Mouse (Mus musculus): ENCODE results near the gene Trim40. TPM values are rescaled to one million over a fixed set of nuclear protein-coding genes. Genes with fewer than 3 reads are reported as not detected.

Trim40 gene
- total RNA-seq, 2 experiments from 2014 or later, result 0.40 TPM; not detected in 1

DNA sequence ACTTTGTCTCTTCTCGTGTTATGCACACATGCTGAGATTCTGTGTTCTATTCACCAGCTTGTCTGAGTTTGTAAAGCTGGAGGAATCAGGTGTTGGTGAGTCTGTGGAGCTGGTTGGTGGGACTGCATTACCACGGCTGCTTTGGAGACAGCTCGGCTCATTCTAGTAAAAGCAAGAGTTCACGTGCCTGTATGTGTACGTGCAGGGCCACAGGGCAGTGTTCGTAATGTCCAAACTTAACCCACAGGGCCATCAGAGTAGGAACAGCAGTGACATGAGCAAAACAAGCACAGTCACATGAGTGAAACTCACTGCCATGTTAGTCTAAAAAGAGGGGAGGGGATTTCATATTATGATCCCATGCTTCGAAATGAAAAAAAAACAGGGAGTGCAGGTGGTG, 46.2 kb downstream of the Trim40 start:
- DNase-seq (ENCODE audit: low spot score in 2 of 2), result no peak

DNA sequence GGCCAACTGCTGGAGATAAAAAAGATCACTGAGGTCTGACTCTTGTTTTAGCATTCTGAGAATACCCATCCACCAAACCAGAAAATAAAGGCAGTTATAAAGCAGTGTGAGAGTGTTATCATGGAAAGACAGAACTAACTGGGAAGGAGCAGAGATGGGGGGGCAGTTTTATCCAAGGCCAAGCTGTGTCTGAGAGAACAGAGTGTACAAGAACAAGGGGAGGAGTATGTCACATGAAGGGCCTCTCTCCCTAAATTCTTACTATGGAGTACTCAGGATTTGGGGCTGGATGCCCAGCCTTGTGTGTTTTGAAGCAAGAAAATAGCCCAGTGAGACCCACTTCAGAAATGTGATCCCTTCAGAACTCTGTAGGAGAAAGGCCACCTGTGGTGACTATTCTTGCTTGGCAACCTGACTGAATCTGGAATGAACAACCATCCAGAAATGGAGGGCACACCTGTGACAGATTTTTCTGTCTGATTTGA, 48.9 kb downstream of the Trim40 start:
- DNase-seq (ENCODE audit: low spot score in 2 of 2), result no peak

DNA sequence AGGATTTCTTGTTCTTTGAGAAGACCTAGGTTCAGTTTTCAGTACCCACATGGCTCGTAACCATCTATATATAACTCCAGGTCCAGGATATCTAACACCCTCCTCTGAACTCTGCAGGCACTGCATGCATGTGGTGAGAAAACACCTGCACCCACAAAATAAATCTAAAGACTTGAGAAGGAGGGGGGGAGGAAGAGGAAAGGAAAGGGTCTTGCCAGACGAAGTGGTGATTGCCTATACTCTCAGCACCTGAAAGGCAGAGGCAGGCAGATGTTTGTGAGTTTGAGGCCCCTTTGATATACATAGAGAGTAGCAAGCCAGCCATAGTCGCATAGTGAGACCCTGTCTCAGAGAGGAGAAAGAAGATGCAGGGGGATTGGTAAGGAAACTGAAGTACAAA, 50.0 kb downstream of the Trim40 start:
- no peak for DNase-seq (ENCODE audit: low spot score in 2 of 2)

DNA sequence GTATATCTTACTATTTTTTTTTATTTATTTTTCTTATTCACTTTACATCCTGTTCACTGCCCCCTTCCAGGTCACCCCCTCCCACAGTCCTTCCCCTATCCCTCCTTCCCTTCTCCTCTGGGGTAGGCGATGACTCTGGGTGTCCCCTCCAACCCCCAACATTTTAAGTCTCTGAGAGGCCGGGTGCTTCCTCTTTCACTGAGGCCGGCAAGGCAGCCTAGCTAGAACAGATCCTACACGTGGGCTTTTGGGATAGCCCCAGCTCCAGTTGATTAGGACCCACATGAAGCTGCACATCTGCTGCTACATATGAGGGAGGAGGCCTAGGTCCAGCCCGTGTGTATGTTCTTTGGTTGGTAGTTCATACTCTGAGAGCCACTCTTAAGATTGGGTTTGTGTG, 50.9 kb downstream of the Trim40 start:
- DNase-seq (ENCODE audit: low spot score in 2 of 2), result no peak

DNA sequence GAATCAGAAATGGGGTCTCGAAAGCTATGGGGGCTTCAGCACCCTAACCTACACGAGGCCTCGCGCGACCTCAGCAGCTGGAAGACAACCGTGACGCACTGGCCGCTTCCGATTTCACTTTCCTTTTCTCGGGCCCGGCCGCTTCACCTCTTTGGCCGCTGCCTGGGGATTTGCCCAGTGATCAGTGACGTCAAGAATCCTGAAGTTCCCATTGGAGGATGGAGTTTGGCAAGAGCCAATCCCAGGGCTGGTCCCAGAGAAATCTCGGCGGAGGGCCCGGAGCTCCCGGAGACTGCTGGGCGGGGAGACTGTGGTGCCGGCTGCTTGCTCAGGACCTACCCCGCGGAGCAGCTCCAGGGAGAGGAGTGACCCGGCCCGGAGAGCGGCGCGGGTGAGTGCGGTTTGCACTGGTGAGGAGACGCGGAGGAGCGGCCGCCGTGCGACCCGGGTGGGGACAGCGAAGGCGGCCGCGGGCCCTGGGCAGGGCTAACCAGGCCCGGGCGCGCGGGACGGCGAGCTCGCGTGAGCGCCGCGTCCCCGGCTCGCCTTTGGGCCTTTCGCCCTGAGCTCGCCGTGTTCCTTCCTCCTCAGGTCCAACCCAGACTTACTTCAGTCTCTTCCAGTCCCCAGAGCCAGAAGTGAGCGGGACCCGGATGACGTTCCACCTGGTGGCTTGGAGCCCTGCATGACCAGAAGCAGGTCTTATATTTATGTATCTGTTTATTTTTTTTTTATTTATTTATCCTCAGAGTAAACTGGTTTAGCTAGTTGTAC, 52.9 kb downstream of the Trim40 start, which contains the start of gene Trim26:
Trim26 (plus strand) TSS at position 261 of the 774 bp plus-strand sequence.
- peak; percentile 96 to 97 for DNase-seq (ENCODE audit: low spot score in 2 of 2)

DNA sequence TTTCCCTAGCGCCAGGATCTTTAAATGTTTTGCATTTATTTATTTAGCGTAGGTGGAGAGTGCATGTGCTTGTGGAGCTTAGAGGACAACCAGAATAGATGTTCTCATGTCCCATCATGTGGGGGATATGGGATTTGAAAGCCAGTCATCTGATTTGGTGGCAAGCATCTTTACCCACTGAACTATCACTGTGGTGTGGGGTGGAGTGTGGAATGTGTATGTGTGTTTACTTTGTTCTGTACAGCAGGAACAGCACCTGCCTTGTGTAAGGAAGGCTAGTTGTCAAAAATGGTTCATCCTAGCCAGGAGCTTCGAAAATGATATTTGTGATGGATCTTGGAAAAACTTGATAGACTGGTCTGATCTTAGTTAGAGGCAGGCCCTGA, 53.5 kb downstream of the Trim40 start:
- no peak for DNase-seq (ENCODE audit: low spot score in 2 of 2)

DNA sequence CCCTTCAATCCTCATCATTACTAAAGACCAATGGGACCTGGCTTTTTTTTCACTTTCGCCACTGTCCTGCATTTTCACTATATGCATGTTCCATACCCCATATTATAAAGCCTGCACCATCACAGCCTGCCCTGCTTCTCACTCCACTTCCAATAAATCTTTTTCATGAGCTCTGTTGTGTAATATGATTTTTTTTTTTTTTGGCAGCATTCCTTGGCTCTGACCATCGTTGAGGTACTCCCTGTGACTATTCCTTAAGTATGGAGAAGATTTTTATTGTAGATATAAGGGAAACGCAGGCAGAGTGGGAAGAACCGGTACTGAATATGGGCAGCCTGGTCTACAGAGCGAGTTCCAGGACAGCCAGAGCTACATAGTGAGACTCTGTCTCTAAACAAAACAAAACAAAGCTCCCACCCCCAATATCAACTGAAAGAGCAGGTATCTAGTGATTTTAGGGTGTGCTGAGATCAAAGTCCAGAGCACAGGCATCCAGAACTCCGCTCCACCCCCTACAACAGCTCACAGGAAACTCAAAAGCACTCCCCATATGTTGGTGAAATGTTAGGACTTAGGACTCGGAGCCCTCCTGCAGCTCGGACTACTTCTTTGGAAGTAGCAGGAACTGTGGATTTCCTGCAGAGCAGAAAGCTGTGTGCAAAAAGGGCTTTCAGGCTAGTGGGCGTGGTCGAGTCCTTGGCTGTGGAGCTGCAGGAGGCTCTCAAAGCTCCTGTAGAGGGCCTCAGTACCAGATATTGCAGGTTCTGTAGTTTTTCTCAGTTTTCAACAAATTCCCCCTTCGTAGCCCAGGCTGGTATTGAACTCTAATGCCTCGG, 54.1 kb downstream of the Trim40 start:
- DNase-seq (ENCODE audit: low spot score in 2 of 2), result peak; percentile 52 to 55

DNA sequence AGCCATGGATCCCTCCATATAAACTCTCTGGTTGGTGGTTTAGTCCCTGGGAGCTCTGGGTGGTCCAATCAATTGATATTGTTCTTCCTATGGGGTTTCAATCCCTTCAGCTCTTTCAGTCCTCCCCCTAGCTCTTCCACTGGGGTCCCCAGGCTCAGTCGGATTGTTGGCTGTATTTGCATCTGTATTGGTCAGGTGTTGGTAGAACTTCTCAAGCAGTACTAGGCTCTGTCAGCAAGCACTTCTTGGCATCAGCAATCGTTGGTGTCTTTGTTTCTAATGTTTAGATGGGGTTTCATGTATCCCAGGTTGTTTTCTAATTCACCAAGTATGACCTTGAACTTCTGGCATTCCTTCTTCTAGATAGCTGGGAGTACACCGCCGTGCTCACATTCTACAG, 57.2 kb downstream of the Trim40 start:
- DNase-seq (ENCODE audit: low spot score in 2 of 2), result no peak

Other genes with a start within 250 kb of the Trim40 start
- gene H2-M9, start 247.5 kb downstream of the Trim40 start, total RNA-seq (2021), result not detected
- not detected for gene H2-M1, start 217.9 kb downstream of the Trim40 start, total RNA-seq (2021)
- gene H2-M10.5, start 117.2 kb downstream of the Trim40 start, total RNA-seq (2021), result not detected
- gene H2-M10.6, start 78.0 kb downstream of the Trim40 start, total RNA-seq (2021), result not detected
- gene Trim26, start 53.0 kb downstream of the Trim40 start, total RNA-seq (2021), result 10 to 100 TPM; 20.1 to 20.2 TPM
- not detected for gene Trim15, start 22.9 kb downstream of the Trim40 start, total RNA-seq (2021)
- not detected for gene Trim10, start 20.5 kb downstream of the Trim40 start, total RNA-seq (2021)
- gene Trim31, start 8.0 kb upstream of the Trim40 start, total RNA-seq (2021), result not detected
- gene Rnf39, start 52.8 kb upstream of the Trim40 start, total RNA-seq (2021), result 10 to 100 TPM in 1 of 2 experiments, 1 to 10 TPM in 1; 9.9 to 12.4 TPM
- gene Ppp1r11, start 61.6 kb upstream of the Trim40 start, total RNA-seq (2021), result 100 to 1,000 TPM; 136 to 142 TPM
- 10 to 100 TPM; 32.1 to 34.6 TPM for gene Znrd1, start 68.4 kb upstream of the Trim40 start, total RNA-seq (2021)
- 1 to 10 TPM; 5.5 to 6.6 TPM for gene Znrd1as, start 68.5 kb upstream of the Trim40 start, total RNA-seq (2021)
- gene 2410137M14Rik, start 91.1 kb upstream of the Trim40 start, total RNA-seq (2021), result under 1 TPM; 0.40 to 0.58 TPM
- gene H2-M5, start 99.4 kb upstream of the Trim40 start, total RNA-seq (2021), result 1 to 10 TPM; 1.1 to 1.4 TPM
- gene Zfp57, start 111.0 kb upstream of the Trim40 start, total RNA-seq (2021), result 10 to 100 TPM; 12.2 to 12.3 TPM
- gene Mog, start 133.3 kb upstream of the Trim40 start, total RNA-seq (2021), result 10 to 100 TPM; 21.3 to 24.8 TPM
- 100 to 1,000 TPM; 685 to 702 TPM for gene Gabbr1, start 155.8 kb upstream of the Trim40 start, total RNA-seq (2021)
- gene Olfr90, start 198.4 kb upstream of the Trim40 start, total RNA-seq (2021), result not detected
- not detected for gene Olfr91, start 208.2 kb upstream of the Trim40 start, total RNA-seq (2021)
- gene Olfr92, start 230.0 kb upstream of the Trim40 start, total RNA-seq (2021), result not detected

Data from left cerebral cortex, adult 18-20 months (tissue).